Mouse (Mus musculus): Measurements from ENCODE around the gene Vmn1r234.

- no peak for TF ChIP-seq EP300 (IDR thresholded peaks at IDR 0.05; ENCODE audit: insufficient read depth, low read depth, low read length)
- TF ChIP-seq CTCF (IDR thresholded peaks at IDR 0.05): no peak
These were observed at the start of gene Vmn1r234 for GRCm38 (mm10) chr17:21225787-21226186.
